Mouse (Mus musculus): Measurements from ENCODE around the gene Nfia. TPM values are rescaled to one million over a fixed set of nuclear protein-coding genes. Genes with fewer than 3 reads are reported as not detected.
A peak's percentile ranks its signal among the peaks of the same experiment; 100 is the strongest.

Gene Nfia
- total RNA-seq, 4 experiments from 2014 or later: 55.9 to 77.3 (median 71.0) TPM

DNA sequence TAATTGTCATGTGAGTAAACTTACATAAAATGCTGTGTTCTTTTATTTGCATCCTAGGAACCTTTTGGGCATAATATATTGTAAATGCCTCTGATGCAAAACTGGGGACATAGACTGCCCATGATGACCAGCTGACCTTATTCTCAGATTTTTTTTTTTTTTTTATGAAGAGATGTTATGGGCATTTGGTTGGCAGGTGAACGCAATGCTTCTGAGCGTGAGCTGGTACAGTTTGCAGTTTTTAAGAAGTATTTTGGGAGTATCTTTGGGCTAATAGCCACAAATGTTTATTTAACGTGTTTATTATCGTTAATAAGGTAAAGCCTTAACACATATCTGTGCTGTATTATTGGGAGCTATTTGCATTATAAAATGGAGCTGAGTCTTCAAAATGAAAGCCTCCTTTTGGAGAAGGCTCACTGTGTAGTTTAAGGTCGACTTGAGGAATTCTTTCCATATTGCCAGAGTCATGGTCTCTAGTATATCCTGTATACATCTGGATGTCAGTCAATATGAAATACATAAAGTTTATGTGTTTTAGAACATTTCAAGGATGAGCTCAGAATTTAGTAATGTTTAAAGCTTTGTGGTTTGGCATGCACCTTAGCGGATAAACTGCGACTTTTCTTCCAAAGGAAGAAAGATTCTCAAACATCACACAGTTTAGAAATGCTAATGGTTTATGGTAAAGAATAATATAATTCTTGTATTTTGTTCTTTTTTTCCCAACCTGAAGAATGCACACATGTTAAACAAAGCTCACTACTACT, 8.3 kb downstream of the Nfia start:
- no peak for DNase-seq (ENCODE audit: low spot score in 2 of 2)

GRCm38 (mm10) chr4:97782069-97782468, 9.5 kb downstream of the Nfia start:
- no peak for DNase-seq (ENCODE audit: low spot score in 2 of 2)

DNA sequence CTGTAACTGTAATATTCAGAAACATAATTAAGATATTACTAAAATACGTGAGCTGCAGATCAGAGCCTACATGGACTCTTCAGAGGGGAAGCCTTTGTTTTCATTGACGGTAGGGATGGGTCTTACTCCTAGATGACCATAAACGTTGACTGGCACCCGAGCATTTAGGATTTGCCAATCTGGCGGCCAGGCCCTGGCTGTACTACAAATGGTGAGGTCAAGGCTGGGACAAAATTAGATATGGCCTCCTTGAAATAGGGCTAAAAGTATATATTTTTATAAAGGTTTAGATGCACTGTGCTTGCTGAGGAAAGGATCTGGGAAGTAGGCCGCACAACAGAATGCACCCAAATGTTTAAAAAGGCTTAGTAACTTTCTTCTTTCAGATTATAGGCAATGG, 10.0 kb downstream of the Nfia start:
- DNase-seq (ENCODE audit: low spot score in 2 of 2): no peak

DNA sequence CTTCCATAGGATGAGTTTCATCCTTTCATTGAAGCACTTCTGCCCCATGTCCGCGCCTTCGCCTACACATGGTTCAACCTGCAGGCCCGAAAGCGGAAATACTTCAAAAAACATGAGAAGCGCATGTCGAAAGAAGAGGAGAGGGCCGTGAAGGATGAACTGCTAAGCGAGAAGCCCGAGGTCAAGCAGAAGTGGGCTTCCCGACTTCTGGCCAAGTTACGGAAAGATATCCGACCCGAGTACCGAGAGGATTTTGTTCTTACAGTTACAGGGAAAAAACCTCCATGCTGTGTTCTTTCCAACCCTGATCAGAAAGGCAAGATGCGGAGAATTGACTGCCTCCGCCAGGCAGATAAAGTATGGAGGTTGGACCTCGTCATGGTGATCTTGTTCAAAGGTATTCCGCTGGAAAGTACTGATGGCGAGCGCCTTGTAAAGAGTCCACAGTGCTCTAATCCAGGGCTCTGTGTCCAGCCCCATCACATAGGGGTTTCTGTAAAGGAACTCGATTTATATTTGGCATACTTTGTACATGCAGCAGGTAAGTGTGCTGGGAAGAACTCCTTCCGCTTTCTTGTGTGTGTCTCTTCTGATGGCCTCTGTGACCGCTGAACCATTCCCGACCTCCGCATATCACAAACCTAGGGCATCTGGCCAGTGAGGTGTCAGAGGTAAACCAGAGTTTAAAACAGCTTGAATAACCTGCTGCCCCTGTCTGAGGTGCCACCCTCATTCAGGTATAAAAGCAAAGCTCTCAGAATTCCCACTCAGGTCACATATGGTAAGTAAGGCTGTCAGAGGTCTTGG, 10.7 kb downstream of the Nfia start:
- DNase-seq (ENCODE audit: low spot score in 2 of 2): no peak

DNA sequence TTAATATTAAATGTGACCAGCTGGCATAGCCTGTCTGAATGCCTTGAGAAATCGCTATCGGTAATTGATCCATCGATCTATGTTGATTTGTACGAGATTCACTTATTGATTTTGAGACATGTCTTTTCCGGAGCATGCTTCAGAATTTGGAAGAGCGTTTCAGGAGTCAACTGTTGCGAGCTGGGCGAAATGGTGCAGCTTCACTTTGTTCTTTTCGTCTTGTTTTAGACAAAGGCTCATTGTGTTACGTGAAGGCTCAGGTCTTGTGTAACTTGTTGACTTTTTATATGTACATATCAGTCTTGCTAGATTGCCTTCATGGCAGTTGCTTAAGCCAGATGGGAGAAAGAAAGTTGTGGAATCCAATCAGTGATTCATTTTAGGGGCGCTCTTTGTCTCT, 11.7 kb downstream of the Nfia start:
- no peak for DNase-seq (ENCODE audit: low spot score in 2 of 2)

DNA sequence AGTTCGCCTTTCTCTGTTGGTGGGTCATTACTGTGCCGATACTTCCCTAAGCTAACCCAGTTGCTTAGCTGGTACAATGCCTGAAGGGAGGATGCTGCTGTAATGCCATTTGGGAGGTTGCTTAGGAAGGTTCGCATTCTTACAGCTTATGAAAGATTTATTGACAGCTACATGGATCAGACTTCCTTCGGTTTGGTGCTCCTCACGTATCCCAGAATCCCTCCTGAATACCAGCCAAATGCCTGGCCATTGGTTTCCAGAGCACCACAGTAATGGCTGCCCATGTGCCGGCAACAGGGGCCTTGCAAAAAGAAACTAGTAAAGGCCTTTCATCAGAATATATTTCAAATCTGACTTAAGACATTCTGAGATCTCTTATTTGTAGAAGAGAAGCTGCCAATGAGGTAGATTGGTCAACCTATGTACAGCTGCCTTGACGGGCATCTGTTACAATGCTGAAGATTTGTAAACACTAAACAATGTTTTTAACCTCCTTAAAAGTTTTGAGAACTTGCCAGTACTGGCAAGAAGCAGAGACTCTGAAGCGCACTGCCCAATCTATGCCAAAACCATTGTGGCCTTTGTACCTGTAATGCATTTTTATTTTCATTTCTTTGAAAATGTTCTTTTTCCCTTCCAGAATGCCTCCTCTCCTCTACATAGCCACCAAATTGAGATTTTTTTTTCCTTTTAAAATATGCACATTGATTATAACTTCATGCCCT, 13.2 kb downstream of the Nfia start:
- DNase-seq (ENCODE audit: low spot score in 2 of 2): no peak

DNA sequence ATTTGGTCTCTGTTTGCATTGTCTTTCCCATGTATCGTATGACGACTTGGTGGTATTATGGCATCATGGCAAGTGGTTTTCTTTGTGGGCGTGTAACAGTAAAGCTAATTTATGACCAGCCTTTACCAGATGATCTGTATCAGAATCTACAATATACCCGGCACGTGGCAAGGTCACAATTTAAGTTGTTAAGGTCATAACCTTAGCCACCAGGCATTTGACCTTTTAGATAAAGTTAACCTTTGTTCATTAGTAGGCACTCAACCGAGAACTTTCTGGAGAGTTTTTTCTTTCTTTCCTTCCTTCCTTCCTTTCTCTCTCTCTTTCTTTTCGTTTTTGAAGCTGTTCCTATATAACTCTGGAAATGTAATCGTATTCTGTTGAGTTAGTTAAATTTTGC, 14.0 kb downstream of the Nfia start:
- no peak for DNase-seq (ENCODE audit: low spot score in 2 of 2)

- peak in 1 of 2 experiments; percentile 64 for DNase-seq (ENCODE audit: low spot score in 2 of 2)
Measured at GRCm38 (mm10) chr4:97787515-97787914, 15.0 kb downstream of the Nfia start.

DNA sequence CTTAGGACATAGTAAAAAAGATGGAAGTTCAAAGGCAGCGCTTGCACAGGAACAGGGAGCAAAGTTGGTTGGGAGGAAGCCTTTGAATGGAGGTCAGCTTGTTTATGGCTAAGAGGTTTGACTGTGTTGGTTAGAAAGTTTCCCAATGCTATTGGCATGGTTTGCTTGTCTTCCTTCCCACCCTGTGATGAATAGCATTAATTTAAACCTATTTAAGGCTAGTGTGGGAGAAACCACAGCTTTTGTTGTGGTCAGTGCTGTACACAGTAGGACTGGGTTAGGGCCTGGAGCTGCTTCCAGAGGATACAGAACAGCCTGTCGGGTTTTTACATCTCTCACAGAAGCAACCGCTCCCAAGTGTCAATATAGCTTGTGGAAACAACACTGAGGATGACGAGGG, 16.0 kb downstream of the Nfia start:
- no peak for DNase-seq (ENCODE audit: low spot score in 2 of 2)

GRCm38 (mm10) chr4:97793931-97794330, 21.4 kb downstream of the Nfia start:
- DNase-seq (ENCODE audit: low spot score in 2 of 2): no peak

GRCm38 (mm10) chr4:97794865-97795264, 22.3 kb downstream of the Nfia start:
- no peak for DNase-seq (ENCODE audit: low spot score in 2 of 2)

GRCm38 (mm10) chr4:97795957-97796356, 23.4 kb downstream of the Nfia start:
- no peak for DNase-seq (ENCODE audit: low spot score in 2 of 2)

- no peak for DNase-seq (ENCODE audit: low spot score in 2 of 2)
Measured at GRCm38 (mm10) chr4:97796505-97796904, 24.0 kb downstream of the Nfia start.

DNA sequence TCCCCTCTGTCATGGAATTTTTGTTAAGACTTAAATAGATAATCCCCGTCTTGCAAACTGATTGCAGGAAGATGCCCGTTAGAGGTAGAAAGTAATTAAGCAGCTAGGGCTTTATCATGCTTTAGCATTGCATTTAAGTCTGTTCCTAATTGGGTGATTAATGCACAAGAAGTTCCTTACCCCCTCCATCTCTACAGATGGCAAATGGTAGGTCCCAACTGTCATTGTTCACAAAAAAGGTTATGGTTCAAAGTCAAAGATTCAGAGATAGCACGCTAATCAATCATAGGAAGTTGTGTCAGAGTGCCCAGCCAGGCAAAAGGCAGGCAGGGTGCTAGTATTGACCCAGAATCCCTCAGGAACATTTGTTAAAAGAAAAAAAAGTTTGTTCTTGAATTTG, 31.3 kb downstream of the Nfia start:
- no peak for DNase-seq (ENCODE audit: low spot score in 2 of 2)

DNA sequence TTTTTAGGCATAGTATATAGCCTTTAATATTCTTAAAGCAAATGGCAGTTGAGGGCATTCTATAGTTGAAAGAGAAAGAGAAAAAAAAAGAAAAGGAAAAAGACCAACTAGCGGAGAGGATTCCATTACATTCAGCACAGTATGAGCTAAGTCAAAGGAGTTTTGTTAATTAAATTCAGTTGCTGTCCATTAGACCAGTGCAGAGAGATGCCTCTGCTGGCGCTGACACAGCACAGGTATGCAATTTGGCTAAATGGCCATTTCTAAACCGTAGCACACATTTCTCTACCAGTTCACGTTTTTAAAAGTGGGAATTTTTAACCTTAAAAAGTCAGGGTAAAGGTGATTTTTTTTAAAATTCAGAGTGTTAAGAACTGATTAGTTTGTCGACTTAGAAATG, 32.1 kb downstream of the Nfia start:
- DNase-seq (ENCODE audit: low spot score in 2 of 2): no peak

DNA sequence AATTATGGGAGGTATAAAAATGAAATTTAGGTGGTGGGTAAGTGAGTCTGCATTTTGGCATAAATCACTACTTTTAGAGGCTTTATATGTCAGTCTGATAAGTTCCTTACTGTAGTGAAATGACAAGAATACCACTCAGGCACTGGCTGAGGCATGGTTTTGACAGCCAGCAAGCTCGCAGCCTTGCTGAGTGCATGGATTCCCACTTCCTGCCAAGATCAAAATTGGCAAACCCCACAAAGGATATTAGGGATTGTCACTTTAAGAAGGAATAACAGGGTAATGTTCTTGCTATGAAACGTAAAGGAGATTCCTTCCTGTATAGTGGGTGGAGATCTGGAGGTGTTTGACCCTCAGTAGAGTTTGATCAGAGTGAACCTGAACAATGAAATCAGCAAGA, 32.7 kb downstream of the Nfia start:
- DNase-seq (ENCODE audit: low spot score in 2 of 2): no peak

GRCm38 (mm10) chr4:97805896-97806808, 33.6 kb downstream of the Nfia start:
- DNase-seq (ENCODE audit: low spot score in 2 of 2): no peak

DNA sequence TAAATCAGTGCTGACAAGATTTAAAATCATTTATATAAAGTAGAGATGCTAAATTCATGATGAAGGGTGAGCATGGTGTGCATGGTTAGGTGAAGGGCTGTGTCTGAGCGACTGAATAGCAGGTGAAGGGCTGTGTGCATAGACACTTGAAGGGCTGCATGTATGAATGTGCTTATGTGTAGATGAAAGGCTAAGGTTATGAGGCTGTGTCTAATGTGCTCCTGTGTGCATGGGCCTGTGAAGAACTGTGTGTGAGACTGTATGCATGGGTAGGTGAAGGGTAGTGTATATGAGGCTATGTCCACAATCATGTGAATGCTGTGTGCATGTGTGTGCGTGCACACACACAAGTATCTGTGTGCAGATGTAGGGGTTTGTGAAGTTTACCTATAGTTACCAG, 34.4 kb downstream of the Nfia start:
- no peak for DNase-seq (ENCODE audit: low spot score in 2 of 2)

- DNase-seq (ENCODE audit: low spot score in 2 of 2): no peak
Measured at GRCm38 (mm10) chr4:97808885-97809284, 36.4 kb downstream of the Nfia start.

- DNase-seq (ENCODE audit: low spot score in 2 of 2): no peak
Measured at GRCm38 (mm10) chr4:97809582-97810295, 37.2 kb downstream of the Nfia start.
